In genomic region chr2:112378973-112379898, GRCm38 (mm10) we compare ENCODE assay signal across 8 mouse cellular contexts. TPM values are rescaled to one million over a fixed set of nuclear protein-coding genes. Genes with fewer than 3 reads are reported as not detected.
DNase-seq lines count a peak whose midpoint lies in the region; ATAC-seq and TF ChIP-seq lines count a peak whose summit lies in the region.

TSS of gene Katnbl1 (plus strand) at chr2:112379211.

- H3K36me3 ChIP-seq in heart, embryonic 12.5 days, result no peaks in the 10 kb centered on the region
- no peaks in the 10 kb centered on the region for H3K36me3 ChIP-seq in kidney, postnatal 0 days (ENCODE audit: insufficient read depth, low read length)
- no peaks in the 10 kb centered on the region for H3K36me3 ChIP-seq in liver, embryonic 11.5 days (ENCODE audit: control insufficient read depth, insufficient read depth, low read length)
- no peaks in the 10 kb centered on the region for H3K36me3 ChIP-seq in stomach, embryonic 14.5 days (ENCODE audit: control insufficient read depth, insufficient read depth, low read length)

- TF ChIP-seq CTCF in kidney, postnatal 0 days (IDR thresholded peaks at IDR 0.05; ENCODE audit: low read depth), result peak; percentile 96

- peak; percentile 98 for DNase-seq in B cell, adult 2 months
- DNase-seq in brain, adult 2 months (ENCODE audit: low read depth, low spot score), result peak; percentile 95
- peak; percentile 96 for DNase-seq in kidney, postnatal 0 days (ENCODE audit: low spot score)
- peak; percentile 95 for DNase-seq in liver, embryonic 11.5 days (ENCODE audit: low spot score)
- peak; percentile 95 for DNase-seq in naive thymus-derived CD4-positive, alpha-beta T cell, adult 2 months (ENCODE audit: low read depth)

- H3K4me1 ChIP-seq in heart, embryonic 12.5 days (replicated peaks), result peaks cover 6% of the 10 kb centered on the region
- H3K4me1 ChIP-seq in kidney, postnatal 0 days (replicated peaks; ENCODE audit: insufficient read depth, low read length), result peaks cover 12% of the 10 kb centered on the region; the same call in 1 of the 2 replicates
- peaks cover 8% of the 10 kb centered on the region; the same call in 1 of the 2 replicates for H3K4me1 ChIP-seq in liver, embryonic 11.5 days (replicated peaks; ENCODE audit: control insufficient read depth, insufficient read depth, low read length)
- peaks cover 8% of the 10 kb centered on the region; the same call in 1 of the 2 replicates for H3K4me1 ChIP-seq in stomach, embryonic 14.5 days (ENCODE audit: control insufficient read depth, insufficient read depth, low read length)

- peak; percentile 97 for ATAC-seq in erythroblast, adult 5-6 weeks (replicated peaks; ENCODE audit: low FRiP score, poor library complexity, severe bottlenecking)
- ATAC-seq in heart, embryonic 12.5 days (ENCODE audit: insufficient number of reproducible peaks, low FRiP score), result peak; percentile 99
- ATAC-seq in kidney, postnatal 0 days (replicated peaks; ENCODE audit: low FRiP score, low read depth), result peak; percentile 99
- peak; percentile 99 for ATAC-seq in liver, embryonic 11.5 days (replicated peaks; ENCODE audit: low FRiP score)
- peak; percentile 99 for ATAC-seq in stomach, embryonic 14.5 days (ENCODE audit: insufficient number of reproducible peaks, insufficient read depth, low FRiP score, low read depth)

- H3K4me3 ChIP-seq in heart, embryonic 12.5 days, result peak within 1 kb of the TSS; percentile 85
- peak within 1 kb of the TSS; percentile 98 for H3K4me3 ChIP-seq in kidney, postnatal 0 days (replicated peaks; ENCODE audit: low read depth, low read length)
- peak within 1 kb of the TSS; percentile 85 for H3K4me3 ChIP-seq in liver, embryonic 11.5 days (ENCODE audit: low read depth, low read length)
- peak within 1 kb of the TSS; percentile 78 for H3K4me3 ChIP-seq in stomach, embryonic 14.5 days (ENCODE audit: low read depth, low read length)

- under 1% methylated on average over 70 of the region's 72 CpGs for WGBS in heart, embryonic 12.5 days
- WGBS in kidney, postnatal 0 days, result under 1% methylated on average over 72 of the region's 72 CpGs
- WGBS in liver, embryonic 11.5 days, result under 1% methylated on average over 72 of the region's 72 CpGs
- under 1% methylated on average over 66 of the region's 72 CpGs for WGBS in stomach, embryonic 14.5 days

- H3K9me3 ChIP-seq in heart, embryonic 12.5 days (replicated peaks), result no peaks in the 10 kb centered on the region
- no peaks in the 10 kb centered on the region for H3K9me3 ChIP-seq in kidney, postnatal 0 days (replicated peaks; ENCODE audit: low read length)
- no peaks in the 10 kb centered on the region for H3K9me3 ChIP-seq in liver, embryonic 11.5 days (ENCODE audit: control insufficient read depth, low read length)
- no peaks in the 10 kb centered on the region for H3K9me3 ChIP-seq in stomach, embryonic 14.5 days (ENCODE audit: control insufficient read depth, low read depth, low read length)

- H3K4me2 ChIP-seq in heart, embryonic 12.5 days, result peak within 1 kb of the TSS; percentile 75
- peak within 1 kb of the TSS; percentile 80 for H3K4me2 ChIP-seq in kidney, postnatal 0 days (ENCODE audit: low read length)
- peak within 1 kb of the TSS; percentile 77 for H3K4me2 ChIP-seq in liver, embryonic 11.5 days
- peak within 1 kb of the TSS; percentile 72 for H3K4me2 ChIP-seq in stomach, embryonic 14.5 days (replicated peaks; ENCODE audit: low read depth, low read length)

- peak within 1 kb of the TSS; percentile 85 for H3K27ac ChIP-seq in heart, embryonic 12.5 days (ENCODE audit: poor library complexity, severe bottlenecking)
- H3K27ac ChIP-seq in kidney, postnatal 0 days, result peak within 1 kb of the TSS; percentile 84
- H3K27ac ChIP-seq in liver, embryonic 11.5 days (ENCODE audit: low read depth, low read length), result peak within 1 kb of the TSS; percentile 72
- peak within 1 kb of the TSS; percentile 80 for H3K27ac ChIP-seq in stomach, embryonic 14.5 days (ENCODE audit: low read length)

- H3K27me3 ChIP-seq in heart, embryonic 12.5 days (replicated peaks), result no peaks in the 10 kb centered on the region
- H3K27me3 ChIP-seq in kidney, postnatal 0 days (ENCODE audit: insufficient read depth, low read length), result no peaks in the 10 kb centered on the region
- no peaks in the 10 kb centered on the region for H3K27me3 ChIP-seq in liver, embryonic 11.5 days (replicated peaks; ENCODE audit: control insufficient read depth, insufficient read depth, low read length)
- H3K27me3 ChIP-seq in stomach, embryonic 14.5 days (ENCODE audit: control insufficient read depth, insufficient read depth, low read length), result no peaks in the 10 kb centered on the region

- H3K9ac ChIP-seq in heart, embryonic 12.5 days, result peak within 1 kb of the TSS; percentile 95
- peak within 1 kb of the TSS; percentile 95 for H3K9ac ChIP-seq in kidney, postnatal 0 days (ENCODE audit: low read depth, low read length)
- H3K9ac ChIP-seq in liver, embryonic 11.5 days (ENCODE audit: low read depth, low read length), result peak within 1 kb of the TSS; percentile 85
- peak within 1 kb of the TSS; percentile 83 for H3K9ac ChIP-seq in stomach, embryonic 14.5 days (replicated peaks; ENCODE audit: low read depth, low read length)

RNA-seq across cellular contexts. Expression of gene Katnbl1, which starts in this region (rescaled TPM):
- total RNA-seq in erythroblast, adult 5-6 weeks (2015; ENCODE audit: low replicate concordance), result 8.5 and 11.9 TPM in 2 replicates
- total RNA-seq in erythroblast, adult 5-6 weeks (2017; ENCODE audit: low replicate concordance), result 2.0 and 8.1 TPM in 2 replicates
- polyA plus RNA-seq in heart, embryonic 12.5 days (2016; fragmentation: Nextera tagmentation; extraction: Ambion mirVana), result 28.1 and 29.3 TPM in 2 replicates
- 33.8 and 35.2 TPM in 2 replicates for polyA plus RNA-seq in kidney, postnatal 0 days (2015; fragmentation: Nextera tagmentation; extraction: Ambion mirVana)
- 38.5 and 47.1 TPM in 2 replicates for polyA plus RNA-seq in liver, embryonic 11.5 days (2014; fragmentation: Nextera tagmentation; extraction: Ambion mirVana)
- 47.7 and 49.3 TPM in 2 replicates for polyA plus RNA-seq in stomach, embryonic 14.5 days (2014; fragmentation: Nextera tagmentation; extraction: Ambion mirVana)

Comparison
In these comparisons a context has a peak if more than half of its experiments do, and no peak if none do; other contexts are left out.
1. Peak in every context shown above with its lines: DNase-seq, ATAC-seq, H3K4me3 ChIP-seq and H3K27ac ChIP-seq.